Mouse (Mus musculus): ENCODE data around the gene Brap. TPM values are rescaled to one million over a fixed set of nuclear protein-coding genes. Genes with fewer than 3 reads are reported as not detected.
A peak's percentile ranks its signal among the peaks of the same experiment; 100 is the strongest.
"Not testable (repeated sequence)": the region's sequence is repeated elsewhere in the genome, so short reads cannot be mapped to it uniquely, and the experiment has no call there.

Brap gene
- polyA plus RNA-seq, 1 experiment from 2014 or later, result 34.0 TPM

GRCm38 (mm10) chr5:121685495-121685894 is 25.1 kb downstream of the Brap start:
- ATAC-seq, result no peak
- no peak overlapping the region for H3K9ac ChIP-seq
- 98% methylated on average over 6 of the region's 6 CpGs for WGBS
- H3K4me2 ChIP-seq (replicated peaks), result no peak overlapping the region
- no peak overlapping the region for H3K27ac ChIP-seq
- H3K36me3 ChIP-seq, result peaks cover 29% of the 10 kb centered on the region
- H3K4me1 ChIP-seq (replicated peaks), result 0 out of 2 replicates have a peak, but pooled peaks cover 2% of the 10 kb centered on the region
- H3K9me3 ChIP-seq, result no peaks in the 10 kb centered on the region
- H3K4me3 ChIP-seq (replicated peaks), result no peak overlapping the region
- no peaks in the 10 kb centered on the region for H3K27me3 ChIP-seq (replicated peaks)

GRCm38 (mm10) chr5:121686113-121686898 is 25.9 kb downstream of the Brap start:
- H3K4me1 ChIP-seq (replicated peaks), result 0 out of 2 replicates have a peak, but pooled peaks cover 7% of the 10 kb centered on the region
- no peaks in the 10 kb centered on the region for H3K27me3 ChIP-seq (replicated peaks)
- peaks cover 22% of the 10 kb centered on the region for H3K36me3 ChIP-seq
- ATAC-seq, result no peak
- no peak overlapping the region for H3K4me2 ChIP-seq (replicated peaks)
- H3K27ac ChIP-seq, result no peak overlapping the region
- WGBS, result 77% methylated on average over 15 of the region's 15 CpGs
- H3K9me3 ChIP-seq, result no peaks in the 10 kb centered on the region
- H3K9ac ChIP-seq, result no peak overlapping the region
- H3K4me3 ChIP-seq (replicated peaks), result no peak overlapping the region

GRCm38 (mm10) chr5:121690482-121691211 is 30.3 kb downstream of the Brap start:
- H3K27me3 ChIP-seq (replicated peaks), result no peaks in the 10 kb centered on the region
- no peak overlapping the region for H3K9ac ChIP-seq
- no peak overlapping the region for H3K4me2 ChIP-seq (replicated peaks)
- 0 out of 2 replicates have a peak, but pooled peaks cover 7% of the 10 kb centered on the region for H3K4me1 ChIP-seq (replicated peaks)
- no peak overlapping the region for H3K4me3 ChIP-seq (replicated peaks)
- no peak for ATAC-seq
- WGBS, result 66% methylated on average over 7 of the region's 7 CpGs
- no peaks in the 10 kb centered on the region for H3K9me3 ChIP-seq
- H3K36me3 ChIP-seq, result 0 out of 2 replicates have a peak, but pooled peaks cover 9% of the 10 kb centered on the region
- H3K27ac ChIP-seq, result peak overlapping the region; percentile 33

- H3K4me2 ChIP-seq (replicated peaks); H3K27me3 ChIP-seq (replicated peaks); H3K4me3 ChIP-seq (replicated peaks); H3K9ac ChIP-seq; H3K4me1 ChIP-seq (replicated peaks); ATAC-seq; H3K36me3 ChIP-seq; H3K27ac ChIP-seq; H3K9me3 ChIP-seq: not testable (repeated sequence)
- WGBS, result 93% methylated on average over 7 of the region's 7 CpGs
Observed at GRCm38 (mm10) chr5:121691436-121691835, 31.1 kb downstream of the Brap start.

GRCm38 (mm10) chr5:121692897-121693296 is 32.5 kb downstream of the Brap start:
- H3K27ac ChIP-seq, result no peak overlapping the region
- no peak overlapping the region for H3K9ac ChIP-seq
- H3K27me3 ChIP-seq (replicated peaks), result no peaks in the 10 kb centered on the region
- no peaks in the 10 kb centered on the region for H3K36me3 ChIP-seq
- H3K9me3 ChIP-seq, result no peaks in the 10 kb centered on the region
- H3K4me2 ChIP-seq (replicated peaks), result no peak overlapping the region
- 0 out of 2 replicates have a peak, but pooled peaks cover 7% of the 10 kb centered on the region for H3K4me1 ChIP-seq (replicated peaks)
- 73% methylated on average over 4 of the region's 4 CpGs for WGBS
- ATAC-seq, result no peak
- no peak overlapping the region for H3K4me3 ChIP-seq (replicated peaks)

- Histone ChIP-seq H3K27me3 (replicated peaks) (no peaks in the 10 kb centered on the region), H3K27ac (no peak overlapping the region), H3K36me3 (no peaks in the 10 kb centered on the region), H3K4me3 (replicated peaks) (no peak overlapping the region), H3K9me3 (no peaks in the 10 kb centered on the region), H3K4me2 (replicated peaks) (no peak overlapping the region), H3K4me1 (replicated peaks) (peaks cover 11% of the 10 kb centered on the region; the same call in 1 of the 2 replicates), H3K9ac (no peak overlapping the region)
- WGBS, result 76% methylated on average over 6 of the region's 6 CpGs
- no peak for ATAC-seq
Observed at GRCm38 (mm10) chr5:121696761-121697160, 36.4 kb downstream of the Brap start.

GRCm38 (mm10) chr5:121699891-121700290 is 39.5 kb downstream of the Brap start:
- Histone ChIP-seq H3K36me3 (no peaks in the 10 kb centered on the region), H3K27ac (no peak overlapping the region), H3K4me3 (replicated peaks) (no peak overlapping the region), H3K9me3 (no peaks in the 10 kb centered on the region), H3K9ac (no peak overlapping the region), H3K4me1 (replicated peaks) (peaks cover 11% of the 10 kb centered on the region), H3K4me2 (replicated peaks) (no peak overlapping the region), H3K27me3 (replicated peaks) (no peaks in the 10 kb centered on the region)
- ATAC-seq, result 0 out of 2 replicates have a peak, but pooled peaks have one; percentile 14
- 51% methylated on average over 5 of the region's 5 CpGs for WGBS

- Histone ChIP-seq H3K9me3 (no peaks in the 10 kb centered on the region), H3K4me2 (replicated peaks) (0 out of 2 replicates have a peak overlapping the region, but pooled peaks have one; percentile 10), H3K27me3 (replicated peaks) (no peaks in the 10 kb centered on the region), H3K27ac (no peak overlapping the region), H3K4me3 (replicated peaks) (no peak overlapping the region), H3K9ac (no peak overlapping the region), H3K36me3 (no peaks in the 10 kb centered on the region), H3K4me1 (replicated peaks) (peaks cover 11% of the 10 kb centered on the region)
- WGBS, result 29% methylated on average over 11 of the region's 11 CpGs
- ATAC-seq, result no peak
Observed at GRCm38 (mm10) chr5:121700496-121700895, 40.1 kb downstream of the Brap start.

- no peak overlapping the region for H3K4me2 ChIP-seq (replicated peaks)
- 47% methylated on average over 8 of the region's 8 CpGs for WGBS
- no peak overlapping the region for H3K27ac ChIP-seq
- no peaks in the 10 kb centered on the region for H3K27me3 ChIP-seq (replicated peaks)
- no peaks in the 10 kb centered on the region for H3K36me3 ChIP-seq
- H3K4me3 ChIP-seq (replicated peaks), result no peak overlapping the region
- peaks cover 11% of the 10 kb centered on the region for H3K4me1 ChIP-seq (replicated peaks)
- no peak for ATAC-seq
- no peak overlapping the region for H3K9ac ChIP-seq
- no peaks in the 10 kb centered on the region for H3K9me3 ChIP-seq
Observed at GRCm38 (mm10) chr5:121701111-121701769, 40.9 kb downstream of the Brap start.

GRCm38 (mm10) chr5:121703341-121703740 is 43.0 kb downstream of the Brap start:
- H3K27ac ChIP-seq, result no peak overlapping the region
- no peak for ATAC-seq
- 68% methylated on average over 1 of the region's 1 CpGs for WGBS
- H3K9me3 ChIP-seq, result no peaks in the 10 kb centered on the region
- H3K4me3 ChIP-seq (replicated peaks), result no peak overlapping the region
- H3K36me3 ChIP-seq, result no peaks in the 10 kb centered on the region
- H3K4me1 ChIP-seq (replicated peaks), result peaks cover 11% of the 10 kb centered on the region
- H3K4me2 ChIP-seq (replicated peaks), result no peak overlapping the region
- no peaks in the 10 kb centered on the region for H3K27me3 ChIP-seq (replicated peaks)
- H3K9ac ChIP-seq, result no peak overlapping the region

- Histone ChIP-seq H3K9ac (no peak overlapping the region), H3K4me3 (replicated peaks) (0 out of 2 replicates have a peak overlapping the region, but pooled peaks have one; percentile 2), H3K27ac (no peak overlapping the region), H3K4me2 (replicated peaks) (peak overlapping the region; percentile 45), H3K27me3 (replicated peaks) (no peaks in the 10 kb centered on the region), H3K36me3 (no peaks in the 10 kb centered on the region), H3K9me3 (no peaks in the 10 kb centered on the region), H3K4me1 (replicated peaks) (peaks cover 11% of the 10 kb centered on the region)
- WGBS, result 6% methylated on average over 20 of the region's 20 CpGs
- ATAC-seq, result 0 out of 2 replicates have a peak, but pooled peaks have one; percentile 62
Observed at GRCm38 (mm10) chr5:121704512-121705248, 44.3 kb downstream of the Brap start.
